Mouse (Mus musculus) Patski (cell line): ENCODE measurements around the gene 4930562C15Rik. TPM values are rescaled to one million over a fixed set of nuclear protein-coding genes. Genes with fewer than 3 reads are reported as not detected.
A peak's percentile ranks its signal among the peaks of the same experiment; 100 is the strongest.

Experiments used
- ATAC-seq: fragments of 100-300 bp; one replicate; pipeline ENCODE4 v1.8.0; 2021
- CTCF ChIA-PET: fragments of 350-600 bp; sonication (Branson Sonifier 250); formaldehyde crosslinking; loops from one replicate; lab custom pipeline; 2022; ENCODE audit warnings: inconsistent platforms; lab: Charles Lee
- POLR2A ChIA-PET: fragments of 350-600 bp; sonication (Branson Sonifier 250); formaldehyde crosslinking; loops from one replicate; lab custom pipeline; 2022; ENCODE audit warnings: antibody characterized with exemption, inconsistent platforms; lab: Charles Lee
- DNase-seq: peaks from one replicate; pipeline ENCODE4 v3.0.0-alpha.2; 2011; ENCODE audit warnings: low read depth, low spot score
- H3K27me3 ChIP-seq: fragments of 371-371 bp; one replicate; pipeline ENCODE4 v1.5.1; 2021
- CTCF ChIP-seq: fragments of 100-300 bp; IDR thresholded peaks from one replicate; pipeline ENCODE4 v1.5.1; 2021
- in situ Hi-C: fragments of 300-500 bp; cut with MboI; formaldehyde crosslinking; loops from 3 replicates; pipeline ENCODE4 v1.11.1; 2018; ENCODE audit warnings: low pct_unique_long_range_greater_than_20kb, mixed read lengths
- polyA plus RNA-seq: library from polyadenylated mRNA; unstranded; gene quantifications from one replicate; pipeline ENCODE4 v1.2.3, GENCODE M21; 2021

Gene 4930562C15Rik
- polyA plus RNA-seq, 1 experiment from 2014 or later: 0.89 TPM

DNA sequence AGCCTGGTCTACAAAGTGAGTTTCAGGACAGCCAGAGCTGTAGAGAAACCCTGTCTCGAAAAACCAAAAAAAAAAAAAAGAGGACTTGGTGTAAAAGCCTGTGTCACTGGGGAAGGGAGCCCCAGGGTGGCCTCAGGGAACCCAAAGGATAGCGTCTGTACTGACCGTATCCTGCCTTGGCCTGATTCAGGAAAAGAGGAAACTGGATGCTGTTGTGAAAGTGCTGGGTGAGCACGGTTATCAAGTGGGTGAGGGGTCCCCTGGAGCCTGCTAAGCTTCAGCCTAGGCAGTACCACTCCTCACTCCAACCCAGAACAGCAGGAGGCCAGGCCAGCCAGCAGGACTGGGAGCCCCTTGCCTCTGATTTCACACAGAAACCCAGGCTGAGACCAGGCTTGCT lies 42.0 kb downstream of the 4930562C15Rik start:
- POLR2A ChIA-PET: interaction anchor here (0.9 kb wide), 3 partner anchors 12 to 42 kb away, joined by 3 to 6 read pairs (median 3); no protein-coding TSS in a partner anchor
- in situ Hi-C loops: no loop called here
- no peaks in the 10 kb centered on the region for H3K27me3 ChIP-seq
- TF ChIP-seq CTCF: no peak
- ATAC-seq (no peak), DNase-seq (no peak)
- CTCF ChIA-PET: interaction anchor here (1.5 to 1.8 kb wide), 3 partner anchors 12 to 36 kb away, joined by 4 to 6 read pairs (median 5); no protein-coding TSS in a partner anchor

DNA sequence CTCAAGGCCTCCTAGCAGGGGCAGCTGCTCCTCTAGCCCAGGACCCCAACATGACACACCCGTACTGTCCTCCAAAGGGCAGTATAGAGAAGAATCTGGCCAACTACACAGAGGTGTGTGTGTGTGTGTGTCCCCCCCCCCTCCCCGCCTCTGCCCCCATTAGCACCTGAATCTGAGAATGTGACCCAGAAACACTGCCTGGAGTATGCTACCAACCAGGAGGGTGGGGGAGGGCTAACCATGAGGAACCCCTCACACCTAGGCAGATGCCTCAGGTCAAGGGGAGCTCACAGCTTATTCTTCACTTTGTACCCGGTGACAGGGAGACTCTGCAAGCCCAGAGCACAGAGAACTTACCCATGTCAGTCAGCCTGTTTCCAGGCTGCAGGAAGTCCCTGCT lies 42.5 kb downstream of the 4930562C15Rik start:
- POLR2A ChIA-PET: interaction anchor here (0.9 to 1.0 kb wide), 4 partner anchors 10 to 41 kb away, joined by 3 to 6 read pairs (median 3); no protein-coding TSS in a partner anchor
- CTCF ChIA-PET: interaction anchor here (1.5 to 1.8 kb wide), 2 partner anchors 12 to 36 kb away, joined by 5 to 6 read pairs; no protein-coding TSS in a partner anchor
- no peaks in the 10 kb centered on the region for H3K27me3 ChIP-seq
- no peak for TF ChIP-seq CTCF
- in situ Hi-C loops: no loop called here
- ATAC-seq (no peak), DNase-seq (no peak)

DNA sequence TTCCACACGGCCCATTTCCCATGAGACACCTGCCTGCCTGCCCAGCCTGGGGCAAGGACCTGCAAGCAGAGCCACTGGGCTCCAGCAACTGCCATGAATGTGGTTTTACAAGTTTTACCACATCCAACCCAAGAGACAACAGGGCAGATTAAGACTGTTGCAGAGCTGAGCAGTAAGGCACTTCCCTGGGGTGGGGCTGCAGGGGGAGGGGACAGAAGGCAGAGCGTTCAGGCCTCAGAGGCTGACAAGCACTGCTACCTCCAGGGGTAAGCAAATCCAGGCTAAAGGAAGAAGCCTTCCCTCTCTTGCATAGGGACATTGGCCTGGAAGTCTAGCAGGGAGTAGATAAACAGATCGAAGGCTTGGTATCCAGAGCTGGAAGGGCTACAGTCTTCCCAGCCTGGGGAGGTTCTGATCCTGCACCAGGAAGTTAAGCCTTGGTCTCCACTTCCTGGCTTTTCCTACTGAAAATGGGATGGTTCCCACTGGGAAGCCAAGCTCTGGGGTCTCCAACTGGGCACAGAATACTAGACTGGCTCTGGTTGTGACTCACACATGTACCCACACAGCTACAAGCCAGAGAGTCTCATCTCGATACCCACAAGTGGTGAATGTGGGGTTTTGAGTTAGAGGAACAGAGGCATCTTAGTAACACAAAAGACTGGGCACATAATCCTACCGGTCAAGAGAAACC lies 43.1 kb downstream of the 4930562C15Rik start:
- POLR2A ChIA-PET: interaction anchor here (0.6 to 1.0 kb wide), 5 partner anchors 9 to 144 kb away, joined by 3 to 6 read pairs (median 3); no protein-coding TSS in a partner anchor
- no peak for DNase-seq
- no peak for ATAC-seq
- no peak for TF ChIP-seq CTCF
- in situ Hi-C loops: no loop called here
- CTCF ChIA-PET: interaction anchor here (1.5 to 1.8 kb wide), 2 partner anchors 13 to 35 kb away, joined by 5 to 6 read pairs; no protein-coding TSS in a partner anchor
- no peaks in the 10 kb centered on the region for H3K27me3 ChIP-seq

DNA sequence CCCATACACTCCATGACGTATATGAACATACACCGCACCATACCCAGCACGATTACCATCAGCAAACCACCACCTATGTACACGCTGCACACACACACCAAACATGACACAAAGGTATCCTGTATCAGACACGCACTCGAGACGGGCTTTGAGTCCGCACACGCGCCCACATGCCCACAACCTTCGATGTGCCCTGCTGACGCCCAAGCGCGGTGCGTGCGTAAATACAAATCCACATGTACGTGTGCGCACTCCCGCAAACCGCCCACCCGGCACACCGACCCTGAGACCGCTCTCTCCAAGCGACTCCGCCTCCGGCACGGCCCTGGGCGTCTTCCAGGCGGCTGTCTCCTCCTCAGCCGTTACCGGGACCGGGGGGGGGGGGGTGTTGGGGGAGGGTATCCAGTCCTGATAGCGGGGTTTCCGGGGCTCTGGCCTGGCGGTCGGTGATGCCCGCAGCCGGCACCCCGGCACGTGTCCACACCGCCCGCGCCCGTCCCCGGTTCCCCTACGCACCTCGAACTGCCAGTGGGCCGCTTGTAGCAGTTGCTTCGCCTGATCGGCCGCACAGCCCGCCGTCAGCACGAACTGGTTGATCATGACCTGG lies 44.0 kb downstream of the 4930562C15Rik start:
- no peaks in the 10 kb centered on the region for H3K27me3 ChIP-seq
- no peak for DNase-seq
- POLR2A ChIA-PET: interaction anchor here (1.0 to 1.9 kb wide), 3 partner anchors 11 to 49 kb away, joined by 3 to 8 read pairs (median 3); no protein-coding TSS in a partner anchor
- CTCF ChIA-PET: interaction anchor here (3.6 kb wide), 1 partner anchor 34 kb away, joined by 18 read pairs; no protein-coding TSS in a partner anchor
- in situ Hi-C loops: no loop called here
- TF ChIP-seq CTCF: no peak
- ATAC-seq: peak; percentile 8

DNA sequence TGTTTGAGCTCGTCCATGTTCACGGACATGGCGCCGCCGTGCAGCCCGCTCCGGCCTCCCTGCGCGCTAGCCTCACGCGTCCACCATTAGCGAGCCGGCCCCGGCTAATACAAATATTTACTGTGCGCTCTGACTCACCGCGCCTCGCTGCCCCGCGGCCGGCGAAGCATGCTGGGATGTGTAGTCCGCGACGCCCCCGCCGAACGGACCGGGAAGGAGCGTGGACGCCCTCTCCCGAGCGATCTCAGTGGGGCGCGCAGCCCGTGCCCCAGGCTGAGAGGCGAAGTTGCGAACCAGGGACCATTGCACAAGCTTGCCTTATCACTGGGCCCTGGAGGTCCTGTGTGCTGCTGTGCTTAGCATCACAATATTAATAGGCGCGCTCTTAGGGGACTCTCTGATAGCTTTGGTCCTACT lies 44.5 kb downstream of the 4930562C15Rik start:
- in situ Hi-C loops: no loop called here
- ChIA-PET CTCF (interaction anchor here (3.6 kb wide), 1 partner anchor 34 kb away, joined by 18 read pairs; no protein-coding TSS in a partner anchor), POLR2A (interaction anchor here (0.6 to 1.9 kb wide), 7 partner anchors 12 to 89 kb away, joined by 3 to 8 read pairs (median 3); no protein-coding TSS in a partner anchor)
- ATAC-seq (peak; percentile 60), DNase-seq (no peak)
- H3K27me3 ChIP-seq: no peaks in the 10 kb centered on the region
- no peak for TF ChIP-seq CTCF

DNA sequence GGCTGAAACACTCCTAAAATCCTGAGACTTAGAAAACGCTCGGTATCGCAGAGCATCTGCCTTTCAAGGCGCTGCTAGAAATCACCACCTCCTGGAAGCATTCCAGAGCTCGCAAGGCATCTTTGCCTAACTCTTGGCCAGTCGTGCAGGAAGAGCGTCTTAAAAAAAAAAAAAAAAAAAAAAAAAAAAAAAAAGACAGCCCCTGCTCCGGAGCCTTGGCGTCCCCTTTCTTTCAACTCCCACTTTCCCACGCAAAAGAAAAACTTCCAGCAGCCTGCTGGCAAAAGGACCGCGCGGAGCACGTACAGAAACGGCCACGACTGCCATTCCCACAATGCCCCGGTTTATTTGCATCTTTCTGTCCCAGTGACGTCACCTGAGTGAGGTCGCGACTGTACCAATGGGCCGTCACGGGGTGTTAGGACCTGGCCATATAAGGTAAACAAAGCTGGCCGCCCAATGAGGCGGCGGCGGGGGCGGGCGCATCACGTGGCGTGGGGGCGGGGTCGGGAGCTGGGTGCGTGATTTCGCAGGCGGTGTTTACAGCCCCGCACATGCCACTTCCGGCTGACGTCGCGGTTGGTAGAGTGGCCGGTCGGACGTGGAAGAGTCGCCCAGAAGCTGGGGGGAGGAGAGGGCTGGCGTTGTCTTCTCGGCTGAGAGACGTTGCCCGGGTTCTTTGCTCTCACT lies 45.1 kb downstream of the 4930562C15Rik start, which contains the start of gene Ubald1:
Gene Ubald1 (minus strand): TSS at position 180 of the 690 bp plus-strand sequence.
- no peaks in the 10 kb centered on the region for H3K27me3 ChIP-seq
- POLR2A ChIA-PET: interaction anchor here (0.6 to 1.9 kb wide), 12 partner anchors 10 to 258 kb away, joined by 3 to 9 read pairs (median 3); no protein-coding TSS in a partner anchor
- CTCF ChIA-PET: interaction anchor here (0.7 to 3.6 kb wide), 2 partner anchors 33 to 38 kb away, joined by 3 to 18 read pairs; no protein-coding TSS in a partner anchor
- no peak for TF ChIP-seq CTCF
- peak; percentile 73 for ATAC-seq
- DNase-seq: peak; percentile 93
- in situ Hi-C loops: no loop called here

DNA sequence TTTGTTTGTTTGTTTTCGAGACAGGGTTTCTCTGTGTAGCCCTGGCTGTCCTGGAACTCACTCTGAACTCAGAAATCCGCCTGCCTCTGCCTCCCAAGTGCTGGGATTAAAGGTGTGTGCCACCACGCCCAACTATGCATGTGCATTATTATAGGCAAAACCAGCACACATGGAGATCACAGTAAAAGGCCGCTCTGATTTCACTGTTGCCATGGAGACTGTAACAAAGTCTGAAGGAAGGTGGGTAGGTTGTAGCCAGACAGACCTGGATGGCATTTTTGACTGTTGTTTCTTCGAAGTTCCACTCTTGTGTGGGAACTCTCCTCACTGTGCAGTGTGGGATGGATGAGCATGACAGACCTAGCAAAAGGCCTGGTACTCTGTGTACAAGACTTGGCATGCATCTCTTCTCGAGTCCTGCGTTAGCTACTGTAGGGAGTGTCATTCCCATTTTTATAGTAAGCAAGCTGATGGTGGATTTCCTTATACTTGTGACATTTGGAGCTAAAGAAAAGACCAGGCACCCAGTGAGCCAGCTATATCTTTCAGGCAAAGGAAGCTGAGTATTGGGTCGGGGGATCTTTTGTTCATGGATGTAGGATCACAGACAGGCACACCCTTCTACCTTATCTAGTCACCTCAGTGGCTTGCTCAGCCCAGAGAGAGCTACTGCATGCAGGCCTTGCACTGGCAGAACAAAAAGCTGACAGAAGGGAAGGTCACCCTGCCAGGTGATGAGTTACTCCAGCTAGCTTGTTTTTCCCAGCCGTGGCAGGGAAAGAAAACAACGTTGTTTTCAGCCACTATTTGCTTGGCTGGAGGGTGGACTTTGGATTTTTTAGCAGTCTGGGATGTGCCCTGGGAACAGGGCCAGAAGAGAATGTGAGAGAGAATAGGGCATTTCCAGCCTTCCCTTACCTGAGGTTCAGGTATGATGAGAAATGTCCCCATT lies 46.5 kb downstream of the 4930562C15Rik start:
- POLR2A ChIA-PET: interaction anchor here (0.8 to 1.4 kb wide), 2 partner anchors 8 to 14 kb away, joined by 4 to 9 read pairs; no protein-coding TSS in a partner anchor
- no peak for TF ChIP-seq CTCF
- ATAC-seq: no peak
- in situ Hi-C loops: no loop called here
- CTCF ChIA-PET: interaction anchor here (0.9 to 3.6 kb wide), 2 partner anchors 32 to 274 kb away, joined by 3 to 18 read pairs; no protein-coding TSS in a partner anchor
- no peaks in the 10 kb centered on the region for H3K27me3 ChIP-seq
- no peak for DNase-seq

DNA sequence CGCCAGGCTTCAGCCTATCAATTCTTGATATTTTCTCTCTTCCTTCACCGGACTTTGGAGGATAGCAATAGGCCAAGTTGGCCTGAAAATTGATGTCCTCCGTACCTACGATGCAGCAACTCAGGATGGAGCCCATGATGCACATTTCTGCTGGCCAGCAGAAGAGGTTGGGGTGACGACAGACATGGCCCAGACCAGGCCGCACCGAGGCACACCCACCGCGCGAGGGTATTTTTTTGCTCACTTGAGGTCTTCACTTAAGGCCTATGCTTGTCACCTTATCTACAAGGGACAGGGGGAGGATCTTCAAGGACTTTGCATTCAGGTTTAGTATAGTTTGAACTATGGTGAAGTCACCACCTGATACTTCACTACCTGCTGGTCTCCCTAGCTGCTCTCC lies 49.7 kb downstream of the 4930562C15Rik start:
- no peaks in the 10 kb centered on the region for H3K27me3 ChIP-seq
- POLR2A ChIA-PET: interaction anchor here (2.9 kb wide), 1 partner anchor 28 kb away, joined by 8 read pairs; no protein-coding TSS in a partner anchor
- in situ Hi-C loops: no loop called here
- ATAC-seq: no peak
- no peak for TF ChIP-seq CTCF
- CTCF ChIA-PET: interaction anchor here (0.9 to 1.5 kb wide), 2 partner anchors 22 to 29 kb away, joined by 3 to 9 read pairs; no protein-coding TSS in a partner anchor
- DNase-seq: no peak
